Mouse (Mus musculus) C2C12 (cell line): Measurements from ENCODE around the gene Plin3.
"Not testable (repeated sequence)": the region's sequence is repeated elsewhere in the genome, so short reads cannot be mapped to it uniquely, and the experiment has no call there.

Source experiments
- CEBPB ChIP-seq: IDR thresholded peaks from one replicate; pipeline ENCODE4 v1.6.1; 2011; ENCODE audit warnings: low read depth, mild to moderate bottlenecking, control low read depth, moderate library complexity
- CTCF ChIP-seq: IDR thresholded peaks from one replicate; pipeline ENCODE4 v1.5.1; 2011; ENCODE audit not compliant: control insufficient read depth, insufficient read depth, insufficient read length
- FOSL1 ChIP-seq: IDR thresholded peaks from one replicate; pipeline ENCODE4 v1.8.0; 2011; ENCODE audit warnings: mild to moderate bottlenecking, low read length; ENCODE audit not compliant: poor library complexity, insufficient read depth, severe bottlenecking
- MAX ChIP-seq: IDR thresholded peaks from one replicate; pipeline ENCODE4 v1.6.1; 2011; ENCODE audit warnings: mild to moderate bottlenecking, control low read depth
- MYOD1 ChIP-seq: IDR thresholded peaks from one replicate; pipeline ENCODE4 v1.6.1; 2011; ENCODE audit warnings: low read depth; ENCODE audit not compliant: control insufficient read depth, insufficient read length
- MYOG ChIP-seq: IDR thresholded peaks from one replicate; pipeline ENCODE4 v1.6.1; 2011; ENCODE audit not compliant: control insufficient read depth, insufficient read length; ENCODE audit errors: extremely low read depth
- USF1 ChIP-seq: IDR thresholded peaks from one replicate; pipeline ENCODE4 v1.6.1; 2011; ENCODE audit warnings: low read depth, mild to moderate bottlenecking, control low read depth, moderate library complexity

DNA sequence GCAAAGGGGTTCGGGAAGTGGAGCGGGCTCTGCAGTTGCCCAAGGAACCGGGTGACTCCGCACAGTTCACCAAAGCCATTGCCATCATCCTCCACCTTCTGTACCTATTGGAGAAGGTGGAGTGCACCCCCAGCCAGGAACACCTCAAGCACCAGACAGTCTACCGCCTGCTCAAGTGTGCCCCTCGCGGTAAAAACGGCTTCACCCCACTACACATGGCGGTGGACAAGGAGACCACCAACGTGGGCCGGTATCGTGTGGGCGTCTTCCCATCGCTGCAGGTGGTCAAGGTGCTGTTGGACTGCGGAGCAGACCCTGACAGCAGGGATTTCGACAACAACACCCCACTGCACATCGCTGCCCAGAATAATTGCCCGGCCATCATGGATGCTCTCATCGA lies 34.4 kb downstream of the Plin3 start:
- not testable (repeated sequence) for TF ChIP-seq USF1, MYOD1, CTCF, MYOG, MAX, CEBPB, FOSL1
